Mouse (Mus musculus): ENCODE measurements around the gene Bhlhe40. TPM values are rescaled to one million over a fixed set of nuclear protein-coding genes. Genes with fewer than 3 reads are reported as not detected.
A peak's percentile ranks its signal among the peaks of the same experiment; 100 is the strongest.

The Bhlhe40 gene
- total and polyA plus RNA-seq, 2 experiments from 2014 or later = 6.0 to 7.7 TPM

GRCm38 (mm10) chr6:108661890-108662289 lies 1.5 kb downstream of the Bhlhe40 start:
- ATAC-seq (no peak), DNase-seq (ENCODE audit: low spot score) (no peak)
- Histone ChIP-seq H3K4me1 (ENCODE audit: insufficient read depth, low read length) (peaks cover 6% of the 10 kb centered on the region; the same call in 1 of the 2 replicates), H3K27me3 (ENCODE audit: insufficient read depth, low read length) (no peaks in the 10 kb centered on the region), H3K4me2 (ENCODE audit: low read depth, low read length) (peak overlapping the region; percentile 90), H3K27ac (no peak overlapping the region), H3K9ac (replicated peaks; ENCODE audit: low read length) (0 out of 2 replicates have a peak overlapping the region, but pooled peaks have one; percentile 6), H3K4me3 (ENCODE audit: low read length) (peak overlapping the region; percentile 50), H3K36me3 (ENCODE audit: insufficient read depth, low read length) (no peaks in the 10 kb centered on the region; the same call in 1 of the 2 replicates), H3K9me3 (ENCODE audit: low read length) (no peaks in the 10 kb centered on the region)
- WGBS = 51% methylated on average over 6 of the region's 6 CpGs
- TF ChIP-seq CTCF (IDR thresholded peaks at IDR 0.05; ENCODE audit: low read depth) = no peak

GRCm38 (mm10) chr6:108662314-108663240 lies 2.1 kb downstream of the Bhlhe40 start:
- Histone ChIP-seq H3K27ac (no peak overlapping the region), H3K4me2 (ENCODE audit: low read depth, low read length) (peak overlapping the region; percentile 90), H3K9ac (replicated peaks; ENCODE audit: low read length) (0 out of 2 replicates have a peak overlapping the region, but pooled peaks have one; percentile 6), H3K36me3 (ENCODE audit: insufficient read depth, low read length) (no peaks in the 10 kb centered on the region; the same call in 1 of the 2 replicates), H3K27me3 (ENCODE audit: insufficient read depth, low read length) (no peaks in the 10 kb centered on the region), H3K9me3 (ENCODE audit: low read length) (no peaks in the 10 kb centered on the region), H3K4me3 (ENCODE audit: low read length) (peak overlapping the region; percentile 50), H3K4me1 (ENCODE audit: insufficient read depth, low read length) (peaks cover 6% of the 10 kb centered on the region; the same call in 1 of the 2 replicates)
- ATAC-seq (no peak), DNase-seq (ENCODE audit: low spot score) (no peak)
- no peak for TF ChIP-seq CTCF (IDR thresholded peaks at IDR 0.05; ENCODE audit: low read depth)
- WGBS = 61% methylated on average over 15 of the region's 15 CpGs

- Histone ChIP-seq H3K36me3 (ENCODE audit: insufficient read depth, low read length) (no peaks in the 10 kb centered on the region; the same call in 1 of the 2 replicates), H3K4me1 (ENCODE audit: insufficient read depth, low read length) (peaks cover 6% of the 10 kb centered on the region; the same call in 1 of the 2 replicates), H3K9ac (replicated peaks; ENCODE audit: low read length) (no peak overlapping the region), H3K27me3 (ENCODE audit: insufficient read depth, low read length) (no peaks in the 10 kb centered on the region), H3K27ac (no peak overlapping the region), H3K9me3 (ENCODE audit: low read length) (no peaks in the 10 kb centered on the region), H3K4me2 (ENCODE audit: low read depth, low read length) (peak overlapping the region; percentile 90), H3K4me3 (ENCODE audit: low read length) (peak overlapping the region; percentile 50)
- no peak for TF ChIP-seq CTCF (IDR thresholded peaks at IDR 0.05; ENCODE audit: low read depth)
- no peak for DNase-seq (ENCODE audit: low spot score)
- 80% methylated on average over 8 of the region's 8 CpGs for WGBS
- no peak for ATAC-seq
These were observed 3.1 kb downstream of the Bhlhe40 start for GRCm38 (mm10) chr6:108663241-108664194.

GRCm38 (mm10) chr6:108664533-108665150 lies 4.2 kb downstream of the Bhlhe40 start:
- WGBS = 85% methylated on average over 24 of the region's 24 CpGs
- Histone ChIP-seq H3K4me2 (ENCODE audit: low read depth, low read length) (no peak overlapping the region; the same call in 1 of the 2 replicates), H3K9me3 (ENCODE audit: low read length) (no peaks in the 10 kb centered on the region), H3K27me3 (ENCODE audit: insufficient read depth, low read length) (no peaks in the 10 kb centered on the region), H3K4me3 (ENCODE audit: low read length) (no peak overlapping the region), H3K27ac (no peak overlapping the region), H3K4me1 (ENCODE audit: insufficient read depth, low read length) (peaks cover 6% of the 10 kb centered on the region; the same call in 1 of the 2 replicates), H3K36me3 (ENCODE audit: insufficient read depth, low read length) (no peaks in the 10 kb centered on the region; the same call in 1 of the 2 replicates), H3K9ac (replicated peaks; ENCODE audit: low read length) (no peak overlapping the region)
- no peak for TF ChIP-seq CTCF (IDR thresholded peaks at IDR 0.05; ENCODE audit: low read depth)
- DNase-seq (ENCODE audit: low spot score) (no peak), ATAC-seq (no peak)

GRCm38 (mm10) chr6:108665587-108665986 lies 5.2 kb downstream of the Bhlhe40 start:
- no peak overlapping the region for H3K27ac ChIP-seq
- no peaks in the 10 kb centered on the region for H3K9me3 ChIP-seq (ENCODE audit: low read length)
- H3K4me2 ChIP-seq (ENCODE audit: low read depth, low read length) = no peak overlapping the region
- H3K36me3 ChIP-seq (ENCODE audit: insufficient read depth, low read length) = no peaks in the 10 kb centered on the region; the same call in 1 of the 2 replicates
- no peak for DNase-seq (ENCODE audit: low spot score)
- peaks cover 6% of the 10 kb centered on the region; the same call in 1 of the 2 replicates for H3K4me1 ChIP-seq (ENCODE audit: insufficient read depth, low read length)
- H3K4me3 ChIP-seq (ENCODE audit: low read length) = no peak overlapping the region
- ATAC-seq = no peak
- no peak for TF ChIP-seq CTCF (IDR thresholded peaks at IDR 0.05; ENCODE audit: low read depth)
- H3K27me3 ChIP-seq (ENCODE audit: insufficient read depth, low read length) = no peaks in the 10 kb centered on the region
- H3K9ac ChIP-seq (replicated peaks; ENCODE audit: low read length) = no peak overlapping the region
- WGBS = 72% methylated on average over 5 of the region's 5 CpGs

Measured in hindbrain, postnatal 0 days (tissue).